Mouse (Mus musculus): ENCODE results near the gene Tubgcp6. TPM values are rescaled to one million over a fixed set of nuclear protein-coding genes. Genes with fewer than 3 reads are reported as not detected.

Tubgcp6 gene
- polyA plus RNA-seq, 1 experiment from 2014 or later, result 11.3 TPM

GRCm38 (mm10) chr15:89141443-89141842, 18.5 kb upstream of the Tubgcp6 start:
- Histone ChIP-seq H3K27me3 (ENCODE audit: control insufficient read depth, insufficient read depth, low read length) (peaks cover 39% of the 10 kb centered on the region), H3K4me2 (ENCODE audit: low read length) (no peak overlapping the region)
- WGBS, result 25% methylated on average over 5 of the region's 5 CpGs

DNA sequence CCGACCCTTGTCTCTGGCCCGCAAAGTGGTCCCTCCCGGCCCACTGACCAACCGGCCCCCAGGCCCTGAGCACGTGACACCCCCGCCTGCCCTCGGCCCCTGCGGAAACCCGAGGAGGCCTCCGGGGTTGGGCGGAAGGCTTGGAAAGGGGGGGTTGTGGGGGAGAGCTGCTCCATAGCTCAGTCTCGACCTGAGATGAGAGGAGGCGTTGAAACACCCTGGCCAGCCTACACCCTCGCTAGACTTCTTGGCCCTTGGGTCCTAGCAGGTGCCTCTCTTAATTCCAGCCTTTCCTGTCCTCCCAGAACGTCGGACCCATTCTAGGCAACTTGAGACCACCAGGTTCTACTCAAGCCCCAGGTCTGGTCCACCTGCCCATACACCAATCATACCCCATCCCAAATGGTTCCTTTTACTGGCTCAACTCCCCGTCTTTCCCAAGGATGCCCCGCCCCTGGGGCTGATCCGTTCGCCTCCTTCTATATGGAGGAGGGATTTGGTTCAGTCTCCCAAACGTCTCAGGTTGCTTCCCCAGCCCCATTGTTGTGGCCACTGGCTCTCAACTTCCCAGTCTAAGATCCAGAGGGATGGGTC, 17.8 kb upstream of the Tubgcp6 start, which contains the start of gene Mapk12:
Mapk12 (minus strand) TSS at position 45 of the 594 bp plus-strand sequence.
- 1% methylated on average over 19 of the region's 21 CpGs for WGBS

More at GRCm38 (mm10) chr15:89141443-89141842, 18.5 kb upstream of the Tubgcp6 start:
- Histone ChIP-seq H3K9ac (ENCODE audit: low read length) (no peak overlapping the region), H3K4me1 (ENCODE audit: control insufficient read depth in 2 of 2, insufficient read depth in 2 of 2, low read length in 2 of 2) (peaks cover 24 to 28% of the 10 kb centered on the region in 2 experiments), H3K27ac (replicated peaks in 1 of 2; ENCODE audit: control insufficient read depth in 1 of 2, insufficient read depth in 1 of 2, low read depth in 2 of 2, low read length in 2 of 2) (no peak overlapping the region), H3K4me3 (ENCODE audit: control insufficient read depth in 1 of 2, insufficient read depth in 1 of 2, low read depth in 1 of 2, low read length in 2 of 2) (no peak overlapping the region), H3K9me3 (ENCODE audit: control insufficient read depth, low read length) (no peaks in the 10 kb centered on the region), H3K36me3 (ENCODE audit: control insufficient read depth, insufficient read depth, low read length) (no peaks in the 10 kb centered on the region)
- ATAC-seq (ENCODE audit: insufficient number of reproducible peaks, insufficient read depth, low FRiP score, low read depth), result no peak

GRCm38 (mm10) chr15:89140048-89140658, 17.2 kb upstream of the Tubgcp6 start:
- ATAC-seq (ENCODE audit: insufficient number of reproducible peaks, insufficient read depth, low FRiP score, low read depth), result peak; percentile 37
- peaks cover 27% of the 10 kb centered on the region for H3K27me3 ChIP-seq (ENCODE audit: control insufficient read depth, insufficient read depth, low read length)
- no peak overlapping the region for H3K27ac ChIP-seq (replicated peaks in 1 of 2; ENCODE audit: control insufficient read depth in 1 of 2, insufficient read depth in 1 of 2, low read depth in 2 of 2, low read length in 2 of 2)

More for the DNA sequence above, 17.8 kb upstream of the Tubgcp6 start, which contains the start of gene Mapk12:
- Histone ChIP-seq H3K9me3 (ENCODE audit: control insufficient read depth, low read length) (no peaks in the 10 kb centered on the region), H3K4me3 (ENCODE audit: control insufficient read depth in 1 of 2, insufficient read depth in 1 of 2, low read depth in 1 of 2, low read length in 2 of 2) (peak within 1 kb of the TSS; percentile 63 to 68), H3K4me2 (ENCODE audit: low read length) (peak within 1 kb of the TSS; percentile 99), H3K9ac (ENCODE audit: low read length) (peak within 1 kb of the TSS; percentile 74), H3K4me1 (ENCODE audit: control insufficient read depth in 2 of 2, insufficient read depth in 2 of 2, low read length in 2 of 2) (peaks cover 24 to 25% of the 10 kb centered on the region in 2 experiments), H3K27ac (replicated peaks in 1 of 2; ENCODE audit: control insufficient read depth in 1 of 2, insufficient read depth in 1 of 2, low read depth in 2 of 2, low read length in 2 of 2) (no peak within 1 kb of the TSS), H3K36me3 (ENCODE audit: control insufficient read depth, insufficient read depth, low read length) (no peaks in the 10 kb centered on the region), H3K27me3 (ENCODE audit: control insufficient read depth, insufficient read depth, low read length) (peaks cover 33% of the 10 kb centered on the region)
- ATAC-seq (ENCODE audit: insufficient number of reproducible peaks, insufficient read depth, low FRiP score, low read depth), result peak; percentile 70

GRCm38 (mm10) chr15:89138531-89138930, 15.6 kb upstream of the Tubgcp6 start:
- Histone ChIP-seq H3K4me2 (ENCODE audit: low read length) (no peak overlapping the region), H3K27ac (replicated peaks in 1 of 2; ENCODE audit: control insufficient read depth in 1 of 2, insufficient read depth in 1 of 2, low read depth in 2 of 2, low read length in 2 of 2) (no peak overlapping the region), H3K27me3 (ENCODE audit: control insufficient read depth, insufficient read depth, low read length) (peaks cover 24% of the 10 kb centered on the region; the same call in 1 of the 2 replicates), H3K4me3 (ENCODE audit: control insufficient read depth in 1 of 2, insufficient read depth in 1 of 2, low read depth in 1 of 2, low read length in 2 of 2) (no peak overlapping the region), H3K9ac (ENCODE audit: low read length) (no peak overlapping the region), H3K36me3 (ENCODE audit: control insufficient read depth, insufficient read depth, low read length) (no peaks in the 10 kb centered on the region), H3K4me1 (ENCODE audit: control insufficient read depth in 2 of 2, insufficient read depth in 2 of 2, low read length in 2 of 2) (peaks cover 24 to 25% of the 10 kb centered on the region in 2 experiments), H3K9me3 (ENCODE audit: control insufficient read depth, low read length) (no peaks in the 10 kb centered on the region)
- ATAC-seq (ENCODE audit: insufficient number of reproducible peaks, insufficient read depth, low FRiP score, low read depth), result no peak
- WGBS, result 95% methylated on average over 6 of the region's 6 CpGs

More at GRCm38 (mm10) chr15:89140048-89140658, 17.2 kb upstream of the Tubgcp6 start:
- Histone ChIP-seq H3K4me1 (ENCODE audit: control insufficient read depth in 2 of 2, insufficient read depth in 2 of 2, low read length in 2 of 2) (peaks cover 24 to 25% of the 10 kb centered on the region in 2 experiments), H3K4me3 (ENCODE audit: control insufficient read depth in 1 of 2, insufficient read depth in 1 of 2, low read depth in 1 of 2, low read length in 2 of 2) (peak overlapping the region; percentile 63 to 68), H3K9ac (ENCODE audit: low read length) (peak overlapping the region; percentile 74), H3K9me3 (ENCODE audit: control insufficient read depth, low read length) (no peaks in the 10 kb centered on the region), H3K36me3 (ENCODE audit: control insufficient read depth, insufficient read depth, low read length) (no peaks in the 10 kb centered on the region), H3K4me2 (ENCODE audit: low read length) (peak overlapping the region; percentile 99)
- under 1% methylated on average over 52 of the region's 53 CpGs for WGBS

- WGBS, result 76% methylated on average over 7 of the region's 7 CpGs
- H3K4me3 ChIP-seq (ENCODE audit: control insufficient read depth in 1 of 2, insufficient read depth in 1 of 2, low read depth in 1 of 2, low read length in 2 of 2), result no peak overlapping the region
- peaks cover 21% of the 10 kb centered on the region; the same call in 1 of the 2 replicates for H3K27me3 ChIP-seq (ENCODE audit: control insufficient read depth, insufficient read depth, low read length)
- no peak overlapping the region; the same call in 1 of the 2 replicates for H3K4me2 ChIP-seq (ENCODE audit: low read length)
- ATAC-seq (ENCODE audit: insufficient number of reproducible peaks, insufficient read depth, low FRiP score, low read depth), result no peak
- no peak overlapping the region for H3K9ac ChIP-seq (ENCODE audit: low read length)
- H3K27ac ChIP-seq (replicated peaks in 1 of 2; ENCODE audit: control insufficient read depth in 1 of 2, insufficient read depth in 1 of 2, low read depth in 2 of 2, low read length in 2 of 2), result no peak overlapping the region; a peak in 1 of 4 replicates
- H3K9me3 ChIP-seq (ENCODE audit: control insufficient read depth, low read length), result no peaks in the 10 kb centered on the region
- peaks cover 24 to 25% of the 10 kb centered on the region in 2 experiments for H3K4me1 ChIP-seq (ENCODE audit: control insufficient read depth in 2 of 2, insufficient read depth in 2 of 2, low read length in 2 of 2)
- H3K36me3 ChIP-seq (ENCODE audit: control insufficient read depth, insufficient read depth, low read length), result peaks cover 3% of the 10 kb centered on the region; the same call in 1 of the 2 replicates
Observed at GRCm38 (mm10) chr15:89138046-89138405, 15.1 kb upstream of the Tubgcp6 start.

DNA sequence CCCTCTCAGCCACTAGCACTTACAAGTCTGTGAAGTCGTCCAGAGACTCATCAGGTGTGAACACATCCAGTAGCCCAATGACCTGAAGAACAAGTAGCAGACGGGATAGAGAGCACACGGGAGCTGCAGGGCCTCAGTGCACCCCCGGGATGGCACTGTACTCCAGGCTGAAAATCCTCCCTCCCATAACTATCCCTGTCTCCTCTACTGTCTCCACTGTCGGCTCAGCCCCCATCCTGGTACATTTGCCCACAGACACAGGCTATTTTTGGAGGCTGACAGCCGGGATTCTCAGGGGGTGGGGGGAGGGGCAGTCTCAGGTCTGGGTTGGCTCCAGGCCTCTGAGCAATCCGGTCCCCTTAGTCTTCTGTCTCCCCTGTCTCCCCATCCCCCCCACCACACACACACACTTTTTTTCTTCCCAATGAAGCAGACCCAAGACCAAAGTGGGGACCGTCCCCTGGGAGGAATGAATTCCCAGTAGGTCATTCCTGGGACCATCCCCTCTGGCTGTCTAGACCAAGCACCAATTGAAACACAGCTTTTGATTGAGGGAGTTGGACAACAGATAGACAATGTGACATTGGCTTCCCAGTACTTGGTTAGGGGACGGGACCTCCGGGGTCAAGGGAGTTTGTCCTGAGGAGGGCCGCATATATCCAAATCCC, 14.6 kb upstream of the Tubgcp6 start:
- Histone ChIP-seq H3K9me3 (ENCODE audit: control insufficient read depth, low read length) (no peaks in the 10 kb centered on the region), H3K9ac (ENCODE audit: low read length) (peak overlapping the region; percentile 66), H3K4me1 (ENCODE audit: control insufficient read depth in 2 of 2, insufficient read depth in 2 of 2, low read length in 2 of 2) (peaks cover 24 to 25% of the 10 kb centered on the region in 2 experiments), H3K36me3 (ENCODE audit: control insufficient read depth, insufficient read depth, low read length) (peaks cover 8% of the 10 kb centered on the region; the same call in 1 of the 2 replicates), H3K4me2 (ENCODE audit: low read length) (peak overlapping the region; percentile 50), H3K4me3 (ENCODE audit: control insufficient read depth in 1 of 2, insufficient read depth in 1 of 2, low read depth in 1 of 2, low read length in 2 of 2) (peak overlapping the region in 1 of 2 experiments; percentile 15; a peak in 2 of 4 replicates), H3K27me3 (ENCODE audit: control insufficient read depth, insufficient read depth, low read length) (peaks cover 21% of the 10 kb centered on the region; the same call in 1 of the 2 replicates), H3K27ac (replicated peaks in 1 of 2; ENCODE audit: control insufficient read depth in 1 of 2, insufficient read depth in 1 of 2, low read depth in 2 of 2, low read length in 2 of 2) (peak overlapping the region in 1 of 2 experiments; percentile 65; a peak in 3 of 4 replicates)
- no peak; the same call in 1 of the 2 replicates for ATAC-seq (ENCODE audit: insufficient number of reproducible peaks, insufficient read depth, low FRiP score, low read depth)
- 36% methylated on average over 11 of the region's 11 CpGs for WGBS

GRCm38 (mm10) chr15:89136461-89137155, 13.7 kb upstream of the Tubgcp6 start:
- H3K4me2 ChIP-seq (ENCODE audit: low read length), result no peak overlapping the region; the same call in 1 of the 2 replicates
- H3K27ac ChIP-seq (replicated peaks in 1 of 2; ENCODE audit: control insufficient read depth in 1 of 2, insufficient read depth in 1 of 2, low read depth in 2 of 2, low read length in 2 of 2), result no peak overlapping the region
- H3K36me3 ChIP-seq (ENCODE audit: control insufficient read depth, insufficient read depth, low read length), result peaks cover 16% of the 10 kb centered on the region; the same call in 1 of the 2 replicates
- peaks cover 14% of the 10 kb centered on the region; the same call in 1 of the 2 replicates for H3K27me3 ChIP-seq (ENCODE audit: control insufficient read depth, insufficient read depth, low read length)
- 94% methylated on average over 5 of the region's 5 CpGs for WGBS
- no peaks in the 10 kb centered on the region for H3K9me3 ChIP-seq (ENCODE audit: control insufficient read depth, low read length)
- ATAC-seq (ENCODE audit: insufficient number of reproducible peaks, insufficient read depth, low FRiP score, low read depth), result no peak
- peaks cover 24 to 25% of the 10 kb centered on the region in 2 experiments for H3K4me1 ChIP-seq (ENCODE audit: control insufficient read depth in 2 of 2, insufficient read depth in 2 of 2, low read length in 2 of 2)
- no peak overlapping the region for H3K9ac ChIP-seq (ENCODE audit: low read length)
- no peak overlapping the region for H3K4me3 ChIP-seq (ENCODE audit: control insufficient read depth in 1 of 2, insufficient read depth in 1 of 2, low read depth in 1 of 2, low read length in 2 of 2)
